Mouse (Mus musculus) heart, postnatal 0 days (tissue): Measurements from ENCODE around the gene Nudt10.

Experiments used
- CTCF ChIP-seq: IDR thresholded peaks from 2 replicates; pipeline ENCODE4 v1.5.1; 2016; ENCODE audit warnings: antibody characterized with exemption, control low read depth, low read depth
- EP300 ChIP-seq: IDR thresholded peaks from 2 replicates; pipeline ENCODE4 v1.6.1; 2016; ENCODE audit warnings: antibody characterized with exemption, low read depth

DNA sequence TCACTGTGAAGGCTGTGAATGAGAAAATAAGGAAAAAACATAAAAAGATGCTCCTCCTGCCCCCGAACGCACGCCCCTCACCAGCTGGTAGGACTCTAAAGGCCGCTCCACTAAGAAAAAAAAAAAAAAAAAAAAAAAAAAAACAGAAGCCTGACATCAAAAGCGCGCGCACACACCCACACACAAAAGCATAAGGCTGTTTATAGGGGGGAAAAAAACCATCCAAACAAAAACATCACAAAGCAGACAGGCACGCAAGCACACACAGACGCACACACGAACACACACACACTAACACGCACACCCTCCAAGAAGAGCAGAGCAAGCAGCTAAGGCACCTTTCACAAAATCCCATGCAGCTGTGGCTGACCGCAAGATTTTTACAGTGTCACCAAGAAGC lies 1.1 kb downstream of the Nudt10 start:
- no peak for TF ChIP-seq CTCF
- no peak for TF ChIP-seq EP300
